Mouse (Mus musculus): Measurements from ENCODE around the gene Als2cr12. TPM values are rescaled to one million over a fixed set of nuclear protein-coding genes. Genes with fewer than 3 reads are reported as not detected.
"Not testable (repeated sequence)": the region's sequence is repeated elsewhere in the genome, so short reads cannot be mapped to it uniquely, and the experiment has no call there.

The Als2cr12 gene
- polyA plus RNA-seq, 1 experiment from 2014 or later = not detected

DNA sequence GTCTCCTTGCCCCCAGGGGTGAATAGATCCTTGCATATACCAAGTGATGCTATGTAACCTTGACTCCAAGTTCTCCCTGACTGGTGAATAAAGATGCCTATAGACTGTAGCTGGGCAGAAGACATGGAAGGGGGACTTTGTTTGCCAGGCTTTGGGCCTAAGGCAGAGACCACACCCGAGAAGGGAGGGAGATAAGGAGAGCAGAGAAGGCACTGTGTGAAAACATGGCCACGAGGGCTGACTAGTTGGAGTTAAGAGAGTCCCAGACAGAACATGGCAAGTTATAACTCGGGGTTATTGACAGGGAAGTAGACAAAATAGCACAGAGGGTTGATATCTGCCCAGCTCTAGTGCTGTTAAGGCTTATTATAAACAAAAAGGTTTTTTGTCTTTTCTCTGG, 4.2 kb upstream of the Als2cr12 start:
- no peak for ATAC-seq (ENCODE audit: low FRiP score, low read depth)
- WGBS = 75% methylated on average over 3 of the region's 3 CpGs
- no peak overlapping the region for H3K4me2 ChIP-seq (replicated peaks)

DNA sequence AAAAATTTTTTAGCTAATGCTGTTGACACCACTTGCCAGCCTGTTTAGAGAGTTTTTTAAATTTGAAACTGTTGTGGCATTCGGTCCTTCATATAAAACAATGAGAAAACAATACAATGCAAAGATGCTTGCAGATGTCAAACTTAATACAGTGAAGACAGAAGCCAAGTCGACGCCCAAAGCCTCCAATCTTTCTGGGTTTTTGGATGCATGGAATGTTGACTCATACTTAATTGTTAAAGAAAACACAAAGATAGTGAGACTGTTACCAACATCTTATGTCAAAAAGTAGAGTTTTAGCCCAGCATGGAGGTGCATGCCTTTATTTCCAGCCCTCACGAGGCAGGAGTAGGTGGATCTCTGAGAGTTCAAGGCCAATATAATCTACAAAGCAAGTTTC, 3.0 kb upstream of the Als2cr12 start:
- Histone ChIP-seq H3K27me3 (no peaks in the 10 kb centered on the region), H3K4me1 (no peaks in the 10 kb centered on the region), H3K9ac (no peak overlapping the region), H3K27ac (no peak overlapping the region), H3K4me3 (no peak overlapping the region), H3K36me3 (no peaks in the 10 kb centered on the region), H3K9me3 (no peaks in the 10 kb centered on the region), H3K4me2 (replicated peaks) (no peak overlapping the region)
- WGBS = 84% methylated on average over 4 of the region's 4 CpGs
- ATAC-seq (ENCODE audit: low FRiP score, low read depth) = no peak

More for the DNA sequence above, 4.2 kb upstream of the Als2cr12 start:
- Histone ChIP-seq H3K9me3 (no peaks in the 10 kb centered on the region), H3K36me3 (no peaks in the 10 kb centered on the region), H3K4me1 (no peaks in the 10 kb centered on the region), H3K27ac (no peak overlapping the region), H3K4me3 (no peak overlapping the region), H3K9ac (no peak overlapping the region), H3K27me3 (no peaks in the 10 kb centered on the region)

DNA sequence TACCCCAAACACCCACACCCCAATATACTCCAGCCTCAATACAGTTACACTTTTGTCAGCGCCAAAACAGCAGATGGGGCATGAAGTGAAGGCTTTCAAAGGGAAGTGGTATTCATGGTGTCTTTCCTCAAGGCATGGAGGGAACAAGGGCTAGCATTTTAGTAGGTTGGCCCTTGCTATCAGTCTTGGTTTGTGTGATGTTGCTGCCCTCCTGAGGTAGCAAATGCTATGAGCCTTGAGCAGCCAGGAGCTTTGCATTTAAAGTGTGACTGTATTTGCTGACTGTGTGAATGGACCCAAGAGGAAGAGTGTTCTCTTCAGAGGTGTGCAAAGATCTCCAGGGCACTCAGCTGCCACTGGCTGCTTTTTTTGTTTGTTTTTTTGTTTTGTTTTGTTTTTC, 1.8 kb upstream of the Als2cr12 start:
- not testable (repeated sequence) for ATAC-seq (ENCODE audit: low FRiP score, low read depth)

DNA sequence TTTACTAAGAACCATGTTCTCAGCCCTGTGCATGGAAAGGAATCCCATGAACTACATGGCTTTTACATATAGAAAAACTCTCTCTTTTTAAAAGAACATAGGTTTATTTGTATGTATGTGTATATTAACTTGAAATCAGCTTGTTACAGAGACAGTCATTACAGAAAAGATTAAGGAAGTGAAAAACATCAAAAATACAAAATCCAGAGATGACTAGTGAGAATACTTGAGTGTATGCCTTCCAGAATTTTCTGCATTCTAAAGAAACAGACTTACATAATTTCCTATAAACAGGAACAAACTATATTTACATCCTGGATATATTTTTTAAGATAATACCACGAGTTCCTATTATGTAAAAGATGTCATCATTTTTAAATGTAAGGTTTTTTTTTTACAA, 2.1 kb downstream of the Als2cr12 start:
- 80% methylated on average over 1 of the region's 1 CpGs for WGBS
- no peak overlapping the region for H3K4me3 ChIP-seq
- ATAC-seq (ENCODE audit: low FRiP score, low read depth) = no peak

More for the DNA sequence above, 1.8 kb upstream of the Als2cr12 start:
- WGBS = 63% methylated on average over 1 of the region's 1 CpGs
- not testable (repeated sequence) for H3K9ac ChIP-seq; H3K27ac ChIP-seq; H3K9me3 ChIP-seq; H3K36me3 ChIP-seq; H3K27me3 ChIP-seq; H3K4me2 ChIP-seq (replicated peaks); H3K4me1 ChIP-seq; H3K4me3 ChIP-seq

DNA sequence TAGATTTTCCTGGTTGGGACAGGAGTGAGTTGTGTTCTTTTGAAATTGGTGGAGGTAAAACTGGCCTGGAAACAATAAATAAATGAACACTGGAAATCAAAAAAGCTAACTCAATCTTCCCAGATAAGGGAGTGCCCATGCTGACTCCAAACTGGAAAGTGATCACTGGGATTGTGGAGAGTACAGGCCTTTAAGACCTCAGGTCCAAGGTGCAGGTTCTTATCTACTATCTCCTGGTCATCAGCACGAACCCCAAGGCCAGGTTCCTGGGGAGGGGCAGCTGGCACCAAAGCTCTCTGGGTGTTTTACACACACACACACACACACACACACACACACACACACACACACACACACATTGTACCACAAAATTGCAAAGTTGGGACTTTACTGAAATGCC, 4.1 kb downstream of the Als2cr12 start:
- not testable (repeated sequence) for H3K27ac ChIP-seq; H3K27me3 ChIP-seq; ATAC-seq (ENCODE audit: low FRiP score, low read depth); H3K36me3 ChIP-seq; H3K4me3 ChIP-seq; H3K4me2 ChIP-seq (replicated peaks); H3K4me1 ChIP-seq; H3K9me3 ChIP-seq; H3K9ac ChIP-seq
- 43% methylated on average over 1 of the region's 1 CpGs for WGBS

More for the DNA sequence above, 2.1 kb downstream of the Als2cr12 start:
- Histone ChIP-seq H3K4me1 (no peaks in the 10 kb centered on the region), H3K36me3 (no peaks in the 10 kb centered on the region), H3K27ac (no peak overlapping the region), H3K4me2 (replicated peaks) (no peak overlapping the region), H3K27me3 (no peaks in the 10 kb centered on the region), H3K9ac (no peak overlapping the region), H3K9me3 (no peaks in the 10 kb centered on the region; the same call in 1 of the 2 replicates)

DNA sequence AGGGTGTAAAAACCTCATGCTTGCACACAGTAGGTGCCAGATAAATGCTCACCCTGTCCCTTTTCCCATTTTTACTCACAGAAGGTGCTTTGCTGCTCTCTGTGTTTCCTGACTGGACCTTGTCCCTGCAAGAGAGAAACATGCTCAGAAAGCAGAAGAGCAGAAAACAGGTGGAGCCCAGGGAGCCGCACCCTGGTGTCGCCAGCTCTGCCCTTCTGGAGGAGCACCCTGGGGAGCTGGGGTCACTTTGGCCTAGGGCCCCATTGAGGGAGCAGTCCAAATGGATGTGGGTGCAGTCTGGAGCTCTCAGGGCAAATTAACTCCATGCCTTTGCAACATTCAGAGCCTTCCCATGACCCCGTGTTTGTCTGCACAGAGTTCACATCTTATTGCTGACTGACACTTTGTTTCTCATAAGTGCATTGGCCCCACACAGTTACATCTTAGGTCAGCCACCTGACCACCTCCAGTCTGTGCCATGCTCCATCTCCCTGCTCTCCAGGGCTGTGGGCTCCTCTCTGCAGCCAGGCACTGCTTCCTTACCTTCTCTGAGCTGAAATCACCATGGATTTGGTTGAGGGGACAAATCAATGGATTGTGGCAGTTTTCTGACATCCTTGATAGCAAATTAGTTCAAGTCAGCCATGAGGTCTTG, 4.8 kb downstream of the Als2cr12 start:
- WGBS = 78% methylated on average over 2 of the region's 3 CpGs
- H3K27me3 ChIP-seq; H3K9me3 ChIP-seq; H3K4me1 ChIP-seq; H3K27ac ChIP-seq; H3K4me3 ChIP-seq; H3K36me3 ChIP-seq; ATAC-seq (ENCODE audit: low FRiP score, low read depth); H3K4me2 ChIP-seq (replicated peaks); H3K9ac ChIP-seq: not testable (repeated sequence)

DNA sequence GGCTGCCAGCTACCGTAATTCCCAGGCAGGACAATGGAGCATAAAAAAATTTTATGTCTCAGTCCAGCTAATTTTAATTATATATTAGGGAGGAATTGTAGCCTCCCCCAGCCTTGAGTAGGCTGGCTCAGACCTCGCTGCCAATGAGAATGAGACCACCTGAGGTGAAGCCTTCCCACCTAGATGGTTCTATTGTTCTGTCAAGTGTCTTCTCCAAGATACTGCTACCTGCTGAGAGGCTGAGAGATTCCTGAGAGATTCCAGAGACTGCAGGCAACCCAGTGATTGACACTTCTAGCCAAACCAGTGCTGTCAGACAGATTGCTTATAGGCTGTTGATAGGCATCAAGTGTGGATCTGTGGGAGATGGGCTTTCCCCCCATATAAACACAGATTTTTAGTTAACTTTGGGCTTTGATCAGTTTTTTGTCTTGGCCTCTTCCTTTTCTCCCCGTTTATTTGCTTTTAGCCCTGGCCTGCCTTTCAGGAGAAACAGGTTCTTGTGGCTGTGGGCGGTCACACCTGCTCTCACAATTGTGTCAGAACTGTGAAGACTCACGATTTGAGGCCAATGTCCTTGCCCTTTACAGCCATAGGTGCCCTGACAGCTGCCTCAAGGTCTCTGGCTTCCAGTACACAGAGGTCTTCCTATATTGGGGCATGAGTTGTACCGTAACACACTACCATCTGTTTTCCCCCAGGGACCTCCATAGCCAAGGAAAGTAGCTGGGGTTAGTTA, 5.6 kb downstream of the Als2cr12 start:
- H3K4me2 ChIP-seq (replicated peaks) = no peak overlapping the region
- no peak for ATAC-seq (ENCODE audit: low FRiP score, low read depth)
- WGBS = 67% methylated on average over 6 of the region's 6 CpGs

DNA sequence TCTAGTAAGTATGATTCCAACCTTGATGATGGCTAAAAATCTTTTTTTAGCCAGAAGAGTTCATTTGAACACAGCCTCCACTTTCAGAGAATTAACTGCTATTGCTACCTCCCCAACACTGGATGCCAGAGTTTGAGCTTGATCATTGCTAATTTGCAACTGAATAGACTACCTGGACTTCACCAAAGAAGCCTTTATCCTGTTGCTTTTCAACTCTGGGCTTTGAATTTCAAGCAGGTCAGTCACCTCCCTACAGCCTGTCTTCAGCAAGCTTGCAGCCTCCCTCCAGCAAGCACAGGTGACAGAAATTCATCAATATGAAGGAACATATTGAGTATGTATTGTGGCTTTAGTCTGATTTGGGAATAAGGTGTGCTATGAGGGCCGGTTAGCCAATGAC, 6.4 kb downstream of the Als2cr12 start:
- H3K4me3 ChIP-seq = no peak overlapping the region
- WGBS = 91% methylated on average over 1 of the region's 1 CpGs
- no peak for ATAC-seq (ENCODE audit: low FRiP score, low read depth)

More for the DNA sequence above, 5.6 kb downstream of the Als2cr12 start:
- H3K27me3 ChIP-seq = no peaks in the 10 kb centered on the region
- H3K4me3 ChIP-seq = no peak overlapping the region
- H3K9ac ChIP-seq = no peak overlapping the region
- no peaks in the 10 kb centered on the region; the same call in 1 of the 2 replicates for H3K9me3 ChIP-seq
- H3K4me1 ChIP-seq = no peaks in the 10 kb centered on the region
- H3K27ac ChIP-seq = no peak overlapping the region
- H3K36me3 ChIP-seq = no peaks in the 10 kb centered on the region

DNA sequence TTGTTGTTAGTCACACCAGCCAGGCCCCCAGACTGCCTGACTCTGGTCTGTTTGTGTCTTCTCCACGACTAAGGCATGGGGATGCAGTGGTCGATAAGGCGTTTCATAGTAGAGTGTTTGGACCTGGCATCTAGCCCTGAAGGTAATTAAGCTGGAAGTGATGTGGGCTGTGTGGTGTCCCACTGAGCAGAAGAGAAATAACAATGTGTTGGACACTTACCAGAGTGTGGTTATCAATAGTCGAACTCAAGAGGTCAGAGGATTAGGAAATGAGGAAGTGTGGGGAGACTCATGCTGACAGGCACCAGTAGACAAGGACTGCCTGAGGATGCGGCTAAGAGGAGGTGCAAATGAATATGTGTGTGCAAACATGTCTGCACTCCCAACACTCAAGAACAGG, 17.4 kb downstream of the Als2cr12 start:
- WGBS = 78% methylated on average over 5 of the region's 5 CpGs
- H3K4me1 ChIP-seq; H3K9ac ChIP-seq; H3K4me2 ChIP-seq (replicated peaks); H3K27ac ChIP-seq; ATAC-seq (ENCODE audit: low FRiP score, low read depth); H3K27me3 ChIP-seq; H3K4me3 ChIP-seq; H3K9me3 ChIP-seq; H3K36me3 ChIP-seq: not testable (repeated sequence)

More for the DNA sequence above, 6.4 kb downstream of the Als2cr12 start:
- H3K27me3 ChIP-seq = no peaks in the 10 kb centered on the region
- H3K27ac ChIP-seq = no peak overlapping the region
- H3K4me1 ChIP-seq = no peaks in the 10 kb centered on the region
- H3K4me2 ChIP-seq (replicated peaks) = no peak overlapping the region
- no peaks in the 10 kb centered on the region; the same call in 1 of the 2 replicates for H3K9me3 ChIP-seq
- no peak overlapping the region for H3K9ac ChIP-seq
- no peaks in the 10 kb centered on the region for H3K36me3 ChIP-seq

DNA sequence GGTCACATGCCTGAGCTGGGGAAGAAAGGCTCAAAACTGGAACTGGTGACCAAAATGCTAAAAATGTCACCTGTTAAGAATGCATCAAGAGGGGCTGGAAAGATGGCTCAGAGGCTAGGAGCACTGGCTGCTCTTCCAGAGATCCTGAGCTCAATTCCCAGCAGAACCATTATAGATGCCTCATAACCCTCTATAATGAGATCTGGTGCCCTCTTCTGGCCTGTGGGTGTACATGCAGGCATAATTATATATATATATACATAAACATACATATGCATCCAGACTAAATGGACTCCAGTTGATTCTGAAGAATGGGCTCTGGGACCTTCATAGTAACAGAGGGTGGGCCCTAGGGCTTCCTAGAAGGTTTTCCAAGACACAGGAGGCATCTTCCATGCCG, 18.2 kb downstream of the Als2cr12 start:
- H3K27me3 ChIP-seq = no peaks in the 10 kb centered on the region
- WGBS = 100% methylated on average over 1 of the region's 1 CpGs
- no peak overlapping the region for H3K27ac ChIP-seq
- no peak overlapping the region for H3K4me2 ChIP-seq (replicated peaks)
- no peaks in the 10 kb centered on the region for H3K36me3 ChIP-seq
- no peak overlapping the region for H3K4me3 ChIP-seq
- no peak for ATAC-seq (ENCODE audit: low FRiP score, low read depth)
- no peak overlapping the region for H3K9ac ChIP-seq
- H3K4me1 ChIP-seq = no peaks in the 10 kb centered on the region
- no peaks in the 10 kb centered on the region for H3K9me3 ChIP-seq

DNA sequence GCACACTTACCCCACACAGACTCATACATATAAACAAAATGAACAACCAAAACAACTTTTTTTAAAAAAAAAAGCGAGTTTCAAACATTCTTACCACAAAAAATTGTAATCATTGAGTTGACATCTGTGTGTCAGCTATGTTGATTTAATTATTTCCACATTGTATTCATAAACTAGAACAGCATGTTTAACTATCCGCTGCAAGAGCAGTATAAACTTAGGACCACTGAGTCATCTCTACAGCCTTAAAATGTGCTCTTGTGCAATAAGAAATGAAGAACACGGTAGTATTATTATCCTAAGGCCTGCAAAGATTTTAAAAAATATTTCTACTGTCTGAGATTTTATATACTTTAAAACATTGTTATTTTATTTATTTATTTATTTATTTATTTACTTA, 20.8 kb downstream of the Als2cr12 start:
- H3K4me2 ChIP-seq (replicated peaks) = no peak overlapping the region
- no peaks in the 10 kb centered on the region for H3K9me3 ChIP-seq
- H3K4me3 ChIP-seq = no peak overlapping the region
- H3K27me3 ChIP-seq = no peaks in the 10 kb centered on the region
- no peaks in the 10 kb centered on the region for H3K36me3 ChIP-seq
- no peak overlapping the region for H3K27ac ChIP-seq
- 84% methylated on average over 3 of the region's 3 CpGs for WGBS
- no peak for ATAC-seq (ENCODE audit: low FRiP score, low read depth)
- no peaks in the 10 kb centered on the region for H3K4me1 ChIP-seq
- H3K9ac ChIP-seq = no peak overlapping the region

DNA sequence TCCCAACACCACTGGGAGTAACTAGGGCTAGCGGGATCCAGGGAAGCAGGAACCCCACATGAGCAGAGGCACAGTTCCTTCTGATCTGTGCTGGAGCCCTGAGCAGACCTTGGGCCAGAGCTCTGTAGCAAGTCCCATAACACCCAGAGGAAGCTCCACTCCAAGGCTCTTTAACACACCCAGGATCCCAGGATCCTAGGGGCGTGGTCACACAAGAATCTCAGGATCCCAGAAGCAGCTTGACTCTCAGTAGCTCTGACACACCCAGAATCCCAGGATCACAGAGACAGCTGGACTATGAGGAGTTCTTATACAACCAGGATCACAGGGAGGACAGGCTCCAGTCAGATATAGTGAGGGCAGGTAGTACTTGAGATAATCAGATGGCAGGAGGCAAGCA, 23.7 kb downstream of the Als2cr12 start:
- H3K36me3 ChIP-seq = no peaks in the 10 kb centered on the region
- no peak overlapping the region for H3K9ac ChIP-seq
- no peaks in the 10 kb centered on the region for H3K27me3 ChIP-seq
- H3K4me1 ChIP-seq = no peaks in the 10 kb centered on the region
- ATAC-seq (ENCODE audit: low FRiP score, low read depth) = no peak
- no peak overlapping the region for H3K4me2 ChIP-seq (replicated peaks)
- H3K4me3 ChIP-seq = no peak overlapping the region
- H3K9me3 ChIP-seq = no peaks in the 10 kb centered on the region
- no peak overlapping the region for H3K27ac ChIP-seq
- WGBS = 89% methylated on average over 2 of the region's 2 CpGs

DNA sequence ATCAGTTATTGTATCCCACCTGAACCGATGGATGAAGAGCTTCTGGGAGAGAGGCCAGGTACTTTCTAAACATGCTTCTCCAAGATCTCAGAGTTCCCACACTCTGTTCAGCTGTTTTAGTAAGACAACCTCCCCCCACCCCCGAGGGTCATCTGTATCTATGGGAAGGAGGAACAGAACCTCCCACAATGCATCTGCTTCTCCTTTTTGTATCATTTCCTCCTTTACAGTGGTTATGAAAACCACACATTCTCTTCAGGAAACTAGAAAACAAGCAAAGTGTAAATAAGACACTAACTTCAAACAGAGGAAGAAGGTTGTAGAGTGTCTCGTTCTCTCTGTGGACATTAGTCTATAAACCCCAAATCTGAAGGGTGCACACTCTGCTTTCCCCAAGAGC, 26.2 kb downstream of the Als2cr12 start:
- not testable (repeated sequence) for H3K9ac ChIP-seq; H3K36me3 ChIP-seq; H3K4me3 ChIP-seq; H3K27me3 ChIP-seq; H3K27ac ChIP-seq; H3K4me1 ChIP-seq; H3K9me3 ChIP-seq; ATAC-seq (ENCODE audit: low FRiP score, low read depth); H3K4me2 ChIP-seq (replicated peaks)
- 86% methylated on average over 3 of the region's 3 CpGs for WGBS

Data from limb, embryonic 13.5 days (tissue).